Mouse (Mus musculus) neural tube, embryonic 11.5 days (tissue): Measurements from ENCODE around the gene Usp39. TPM values are rescaled to one million over a fixed set of nuclear protein-coding genes. Genes with fewer than 3 reads are reported as not detected.

Experiments
- ATAC-seq: fragments of 200-750 bp; cut with Nextera tagmentation; 2 replicates; pipeline ENCODE4 v1.8.0; 2017; ENCODE audit warnings: moderate number of reproducible peaks, mild to moderate bottlenecking, moderate TSS enrichment, moderate library complexity; ENCODE audit not compliant: insufficient read depth, low FRiP score, low TSS enrichment
- DNase-seq: peaks from one replicate; pipeline ENCODE4 v3.0.0-alpha.2; 2015; ENCODE audit warnings: low spot score
- H3K27ac ChIP-seq: fragments of 300-500 bp; sonication (generic); 2 replicates; pipeline ENCODE4 v1.5.1; 2014; ENCODE audit warnings: low read depth, mild to moderate bottlenecking, low read length
- H3K27me3 ChIP-seq: fragments of 300-500 bp; sonication (generic); 2 replicates; pipeline ENCODE4 v1.6.1; 2014; ENCODE audit warnings: mild to moderate bottlenecking, low read length, mixed read lengths; ENCODE audit not compliant: control insufficient read depth, insufficient read depth
- H3K36me3 ChIP-seq: fragments of 300-500 bp; sonication (generic); 2 replicates; pipeline ENCODE4 v1.6.1; 2014; ENCODE audit warnings: mild to moderate bottlenecking, low read length, moderate library complexity, mixed read lengths; ENCODE audit not compliant: control insufficient read depth, insufficient read depth
- H3K4me1 ChIP-seq: fragments of 300-500 bp; sonication (generic); 2 replicates; pipeline ENCODE4 v1.6.1; 2014; ENCODE audit warnings: low read length, mixed read lengths; ENCODE audit not compliant: control insufficient read depth, insufficient read depth
- H3K4me2 ChIP-seq: fragments of 300-500 bp; sonication (generic); 2 replicates; pipeline ENCODE4 v1.6.1; 2014; ENCODE audit warnings: low read depth, mild to moderate bottlenecking, moderate library complexity
- H3K4me3 ChIP-seq: fragments of 300-500 bp; sonication (generic); 2 replicates; pipeline ENCODE4 v1.5.1; 2014; ENCODE audit warnings: low read depth, low read length
- H3K9ac ChIP-seq: fragments of 300-500 bp; sonication (generic); 2 replicates; pipeline ENCODE4 v1.6.1; 2014; ENCODE audit warnings: mild to moderate bottlenecking, low read length
- H3K9me3 ChIP-seq: fragments of 300-500 bp; sonication (generic); 2 replicates; pipeline ENCODE4 v1.6.1; 2016; ENCODE audit warnings: low read length; ENCODE audit not compliant: control insufficient read depth
- WGBS: fragments of 180-500 bp; shearing (Covaris S2); extraction: QIAGEN DNeasy Blood & Tissue Kit; methylation state at CpG from one replicate; pipeline ENCODE4 v1.1.7; 2014; 5-methylcytosine and 5-hydroxymethylcytosine counted together
- polyA plus RNA-seq: library from polyadenylated mRNA; unstranded; fragments of >200 nt; fragmentation: Nextera tagmentation; extraction: Ambion mirVana; gene quantifications from 2 replicates; pipeline ENCODE4 v1.2.1, GENCODE M21; 2014

Gene Usp39
- polyA plus RNA-seq, 1 experiment from 2014 or later = 95.7 TPM

DNA sequence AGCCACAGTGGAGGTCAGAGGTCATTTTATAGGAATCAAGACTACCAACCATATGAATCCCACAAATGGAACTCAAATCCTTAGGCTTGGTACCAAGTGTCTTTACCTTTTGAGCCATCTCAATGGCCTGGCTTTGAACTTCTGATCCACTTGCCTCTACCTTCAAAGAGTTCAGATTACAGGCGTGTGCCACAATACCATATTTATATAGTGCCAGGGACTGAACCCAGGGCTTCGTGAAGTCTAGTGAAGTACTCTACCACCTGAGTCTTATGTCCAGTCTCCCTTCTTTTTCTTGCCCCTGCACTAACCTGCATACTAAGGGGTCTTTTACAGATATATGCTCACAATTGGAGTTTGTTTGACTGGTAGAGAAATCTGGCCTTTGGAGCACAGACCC lies 41.6 kb upstream of the Usp39 start:
- Histone ChIP-seq H3K9ac (no peak overlapping the region), H3K4me2 (no peak overlapping the region), H3K36me3 (no peaks in the 10 kb centered on the region), H3K9me3 (no peaks in the 10 kb centered on the region), H3K27ac (no peak overlapping the region), H3K4me1 (peaks cover 5% of the 10 kb centered on the region; the same call in 1 of the 2 replicates), H3K4me3 (no peak overlapping the region), H3K27me3 (0 out of 2 replicates have a peak, but pooled peaks cover 5% of the 10 kb centered on the region)
- ATAC-seq = no peak
- 89% methylated on average over 2 of the region's 2 CpGs for WGBS
- DNase-seq = no peak

DNA sequence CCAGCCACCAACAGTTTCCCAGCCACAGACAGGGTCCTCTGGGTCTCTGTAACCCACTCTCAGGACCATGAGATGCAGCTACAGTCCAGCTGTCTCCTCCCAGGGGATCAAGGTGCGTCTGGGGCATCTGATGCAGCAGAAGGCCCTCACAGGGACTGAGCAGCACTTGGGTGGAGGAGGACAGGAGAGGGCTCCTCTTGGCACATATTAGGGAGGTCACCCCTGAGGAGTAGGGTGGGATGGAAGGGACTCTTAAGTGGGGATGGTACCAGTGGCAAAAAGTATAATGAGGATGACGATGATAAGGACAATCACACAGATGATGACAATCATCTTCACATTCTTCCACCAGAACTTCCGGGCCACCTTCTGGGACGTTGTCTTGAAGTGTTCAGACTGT lies 40.3 kb upstream of the Usp39 start:
- peaks cover 8% of the 10 kb centered on the region; the same call in 1 of the 2 replicates for H3K4me1 ChIP-seq
- H3K36me3 ChIP-seq = no peaks in the 10 kb centered on the region
- DNase-seq (no peak), ATAC-seq (no peak)
- peaks cover 9% of the 10 kb centered on the region; the same call in 1 of the 2 replicates for H3K27me3 ChIP-seq
- no peak overlapping the region for H3K4me2 ChIP-seq
- H3K27ac ChIP-seq = no peak overlapping the region
- H3K9me3 ChIP-seq = no peaks in the 10 kb centered on the region
- 85% methylated on average over 4 of the region's 4 CpGs for WGBS
- H3K4me3 ChIP-seq = no peak overlapping the region
- H3K9ac ChIP-seq = no peak overlapping the region

DNA sequence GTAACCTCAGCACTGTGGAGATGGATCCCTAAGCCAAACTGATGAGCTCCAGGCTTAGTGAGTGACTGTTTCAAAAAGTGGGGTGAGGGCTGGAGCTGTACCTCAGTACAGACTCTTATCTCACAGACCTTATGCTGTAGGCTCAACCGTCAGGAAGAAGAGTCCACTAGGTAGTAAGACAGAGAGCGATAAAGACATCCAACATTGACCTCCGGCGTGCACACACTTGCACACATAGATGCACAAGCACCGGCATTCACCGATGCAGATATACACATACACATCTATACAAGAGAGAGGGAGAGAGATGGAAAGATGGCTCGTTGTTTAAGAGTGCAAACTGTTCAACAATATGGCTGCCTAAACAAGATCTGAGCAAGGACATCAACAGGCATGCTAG lies 39.0 kb upstream of the Usp39 start:
- Histone ChIP-seq H3K4me1 (peaks cover 4% of the 10 kb centered on the region; the same call in 1 of the 2 replicates), H3K4me2 (no peak overlapping the region), H3K36me3 (no peaks in the 10 kb centered on the region), H3K27me3 (peaks cover 13% of the 10 kb centered on the region; the same call in 1 of the 2 replicates), H3K9me3 (no peaks in the 10 kb centered on the region), H3K9ac (no peak overlapping the region), H3K4me3 (no peak overlapping the region), H3K27ac (no peak overlapping the region)
- no peak for DNase-seq
- 96% methylated on average over 7 of the region's 7 CpGs for WGBS
- ATAC-seq = no peak

DNA sequence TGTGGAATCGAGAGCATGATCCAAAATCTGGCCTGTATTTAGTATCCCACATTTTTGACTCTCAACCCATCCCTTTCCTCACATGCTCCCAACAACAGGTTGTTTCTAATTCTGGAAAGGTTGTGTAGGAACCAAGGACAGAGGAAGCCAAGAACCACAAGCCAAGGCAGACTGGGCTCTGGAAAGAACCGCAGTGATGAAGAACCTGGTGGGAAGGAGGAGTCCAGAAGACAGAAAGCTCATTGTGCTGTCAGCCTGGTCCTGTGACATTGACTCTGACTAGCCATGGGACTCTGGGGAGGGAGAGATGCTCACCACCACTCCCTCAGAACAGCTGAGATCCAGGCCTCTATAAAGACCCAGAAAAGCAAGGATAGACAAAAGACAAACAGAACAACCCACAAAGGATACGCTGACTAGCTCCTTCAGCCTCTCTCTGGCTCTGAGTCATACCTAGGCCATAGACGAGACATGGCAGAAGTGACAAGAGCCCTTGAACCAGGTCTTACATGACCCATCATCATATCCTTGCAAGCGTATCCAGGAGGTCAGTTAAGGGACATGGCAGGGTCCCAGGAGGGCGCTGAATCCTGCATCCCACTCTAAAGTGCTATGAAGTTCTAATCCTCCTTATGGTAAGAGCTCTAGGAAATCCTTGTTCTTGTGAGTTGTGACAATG lies 38.3 kb upstream of the Usp39 start:
- ATAC-seq (no peak), DNase-seq (no peak)
- H3K4me3 ChIP-seq = no peak overlapping the region
- H3K27me3 ChIP-seq = peaks cover 15% of the 10 kb centered on the region; the same call in 1 of the 2 replicates
- H3K4me1 ChIP-seq = peaks cover 4% of the 10 kb centered on the region; the same call in 1 of the 2 replicates
- no peaks in the 10 kb centered on the region for H3K36me3 ChIP-seq
- no peaks in the 10 kb centered on the region for H3K9me3 ChIP-seq
- 82% methylated on average over 6 of the region's 6 CpGs for WGBS
- H3K27ac ChIP-seq = no peak overlapping the region
- H3K9ac ChIP-seq = no peak overlapping the region
- no peak overlapping the region for H3K4me2 ChIP-seq

DNA sequence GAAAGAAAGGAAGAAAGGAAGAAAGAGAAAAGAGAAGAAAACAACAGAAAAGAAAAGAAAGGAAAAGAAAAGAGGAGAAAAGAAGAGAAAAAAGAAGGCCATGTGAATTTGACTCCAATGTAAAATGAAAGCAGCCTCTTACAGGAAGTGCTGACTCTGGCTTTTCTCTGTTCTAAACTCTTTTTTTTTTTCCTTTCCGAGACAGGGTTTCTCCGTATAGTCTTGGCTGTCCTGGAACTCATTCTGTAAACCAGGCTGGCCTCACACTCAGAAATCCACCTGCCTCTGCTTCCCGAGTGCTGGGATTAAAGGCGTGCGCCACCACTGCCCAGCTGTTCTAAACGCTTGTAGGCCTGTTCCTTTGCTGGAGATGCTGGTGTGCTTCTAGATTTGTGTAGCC lies 37.5 kb upstream of the Usp39 start:
- DNase-seq (no peak), ATAC-seq (no peak)
- H3K9me3 ChIP-seq = no peaks in the 10 kb centered on the region
- H3K27me3 ChIP-seq = peaks cover 15% of the 10 kb centered on the region; the same call in 1 of the 2 replicates
- H3K27ac ChIP-seq = no peak overlapping the region
- H3K9ac ChIP-seq = no peak overlapping the region
- WGBS = 84% methylated on average over 6 of the region's 6 CpGs
- H3K4me1 ChIP-seq = peaks cover 4% of the 10 kb centered on the region; the same call in 1 of the 2 replicates
- H3K36me3 ChIP-seq = no peaks in the 10 kb centered on the region
- H3K4me3 ChIP-seq = no peak overlapping the region
- H3K4me2 ChIP-seq = no peak overlapping the region

DNA sequence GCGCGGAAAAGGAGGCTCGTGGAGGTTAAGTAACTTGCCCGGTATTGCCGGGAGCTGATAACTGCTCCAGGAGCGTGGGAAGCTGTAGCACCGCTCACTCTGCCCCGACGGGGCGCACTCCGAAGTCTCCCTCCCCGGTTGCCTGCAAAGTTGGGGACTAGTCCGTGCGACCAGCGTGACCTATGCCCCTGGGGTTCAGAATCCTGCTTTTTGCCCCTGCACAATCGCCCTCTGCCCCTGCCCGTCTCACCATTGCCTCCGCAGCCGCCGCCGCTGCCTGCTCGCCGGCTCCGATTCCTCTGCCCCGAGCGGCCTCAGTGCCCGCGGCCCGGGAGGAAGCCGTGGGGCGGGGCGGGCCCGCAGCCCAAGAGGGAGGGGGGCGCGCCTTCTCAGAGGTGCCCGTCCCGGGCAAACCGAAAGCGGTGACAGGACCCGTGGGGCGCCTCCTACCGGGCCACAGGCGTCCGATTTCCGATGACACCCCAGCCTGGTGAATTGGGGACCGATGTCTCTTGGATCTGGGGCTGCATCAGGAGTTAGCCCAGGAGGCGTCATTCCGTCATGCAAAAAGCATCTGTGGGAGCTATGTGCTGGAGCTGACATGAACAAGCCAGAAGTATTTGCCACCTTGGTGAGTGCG lies 35.3 kb upstream of the Usp39 start, which contains the start of gene Vamp5:
Gene Vamp5, minus strand, starts transcription at position 338 of the 640 bp plus-strand sequence.
- Histone ChIP-seq H3K27ac (no peak within 1 kb of the TSS), H3K9ac (peak within 1 kb of the TSS; percentile 56), H3K36me3 (no peaks in the 10 kb centered on the region), H3K4me3 (peak within 1 kb of the TSS; percentile 43), H3K4me2 (peak within 1 kb of the TSS; percentile 61), H3K27me3 (peaks cover 15% of the 10 kb centered on the region; the same call in 1 of the 2 replicates), H3K9me3 (no peaks in the 10 kb centered on the region), H3K4me1 (peaks cover 4% of the 10 kb centered on the region; the same call in 1 of the 2 replicates)
- DNase-seq (peak; percentile 64), ATAC-seq (peak; percentile 38; the same call in 1 of the 2 replicates)
- WGBS = 3% methylated on average over 47 of the region's 49 CpGs

DNA sequence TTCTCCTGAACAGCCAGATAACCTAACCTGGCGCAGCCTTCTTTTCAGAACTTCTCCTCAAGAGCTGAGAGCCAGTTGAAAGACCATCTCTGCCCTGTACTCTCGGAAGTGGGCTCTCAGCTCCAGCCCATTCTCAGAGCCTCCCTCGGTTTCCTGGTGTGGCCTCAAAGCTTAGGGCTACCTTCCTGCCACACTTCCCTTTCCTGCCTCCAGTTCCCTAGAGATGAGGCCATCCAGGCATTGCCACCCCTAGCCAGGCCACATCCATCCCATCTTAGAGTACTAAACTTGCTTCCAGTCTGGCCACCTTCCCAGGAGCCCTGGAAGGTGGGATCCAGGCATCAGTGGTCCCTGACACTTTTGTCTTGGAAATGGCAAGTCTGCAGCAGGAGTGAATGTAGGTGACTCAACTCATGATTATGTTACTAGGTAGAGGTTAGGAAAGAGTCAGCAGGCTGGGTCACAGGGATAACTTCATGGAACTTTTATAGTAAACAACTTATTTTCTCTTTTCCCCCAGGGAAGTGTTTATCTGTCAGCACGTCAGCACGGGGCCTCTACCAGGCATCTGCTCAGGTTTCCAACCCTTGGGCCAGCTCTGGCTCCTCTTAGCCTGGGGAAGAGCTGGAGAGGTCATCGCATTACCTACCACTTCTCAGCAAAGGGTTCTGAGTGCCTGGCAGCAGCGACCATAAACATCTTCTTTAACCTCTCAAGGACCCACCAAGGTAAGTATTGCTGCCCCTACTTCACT lies 34.6 kb upstream of the Usp39 start:
- H3K4me1 ChIP-seq = peaks cover 4% of the 10 kb centered on the region; the same call in 1 of the 2 replicates
- 44% methylated on average over 7 of the region's 7 CpGs for WGBS
- no peak for ATAC-seq

DNA sequence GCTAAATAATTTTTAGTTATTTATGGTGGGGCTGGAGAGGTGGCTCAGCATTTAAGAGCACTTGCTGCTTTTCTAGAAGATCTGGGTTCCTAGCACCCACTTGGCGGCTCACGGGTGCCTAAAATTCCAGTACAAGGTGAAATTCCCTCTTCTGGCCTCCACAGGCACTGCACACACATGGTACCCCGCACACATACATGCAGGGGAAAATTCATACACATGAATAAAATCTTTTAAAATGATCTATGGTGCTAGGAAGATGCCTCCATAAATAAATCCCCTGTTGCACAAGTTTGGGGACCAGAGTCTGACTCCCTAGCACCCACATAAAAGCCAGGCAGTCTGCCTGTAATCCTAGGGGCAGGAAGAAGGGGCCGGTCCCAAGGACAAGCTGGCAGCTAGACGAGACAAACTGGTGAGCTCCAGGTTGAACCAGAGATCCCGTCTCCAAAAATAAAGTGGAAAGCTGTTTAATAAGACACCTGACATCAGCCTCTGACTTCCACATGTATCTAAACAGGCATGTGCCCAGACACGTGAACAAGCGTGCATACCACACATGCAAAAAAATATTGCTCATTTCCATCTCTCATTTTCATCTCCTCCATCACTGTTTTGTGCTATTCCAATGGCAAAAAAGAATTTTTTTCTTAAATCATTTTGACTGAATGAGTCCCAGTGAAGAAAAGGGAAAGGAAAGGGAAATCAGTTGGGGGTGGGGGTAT lies 33.7 kb upstream of the Usp39 start:
- no peak for DNase-seq
- Histone ChIP-seq H3K27ac (no peak overlapping the region), H3K4me3 (no peak overlapping the region), H3K9me3 (no peaks in the 10 kb centered on the region), H3K27me3 (peaks cover 15% of the 10 kb centered on the region; the same call in 1 of the 2 replicates), H3K4me2 (no peak overlapping the region), H3K9ac (no peak overlapping the region), H3K4me1 (peaks cover 4% of the 10 kb centered on the region; the same call in 1 of the 2 replicates), H3K36me3 (no peaks in the 10 kb centered on the region)
- 85% methylated on average over 8 of the region's 8 CpGs for WGBS
- no peak for ATAC-seq

More for the DNA sequence above, 34.6 kb upstream of the Usp39 start:
- peak overlapping the region; percentile 61 for H3K4me2 ChIP-seq
- H3K9me3 ChIP-seq = no peaks in the 10 kb centered on the region
- peak overlapping the region; percentile 43 for H3K4me3 ChIP-seq
- no peak overlapping the region for H3K27ac ChIP-seq
- no peak overlapping the region; the same call in 1 of the 2 replicates for H3K9ac ChIP-seq
- H3K36me3 ChIP-seq = no peaks in the 10 kb centered on the region
- no peak for DNase-seq
- peaks cover 15% of the 10 kb centered on the region; the same call in 1 of the 2 replicates for H3K27me3 ChIP-seq
